Mouse (Mus musculus) small intestine, adult 2 months (tissue): Measurements from ENCODE around the gene Amigo1. TPM values are rescaled to one million over a fixed set of nuclear protein-coding genes. Genes with fewer than 3 reads are reported as not detected.
A peak's percentile ranks its signal among the peaks of the same experiment; 100 is the strongest.

Experiments
- H3K27ac ChIP-seq: fragments of 200-500 bp; 2 replicates; pipeline ENCODE4 v1.5.1; 2012; ENCODE audit warnings: low read depth, low read length, control low read depth, inconsistent platforms; ENCODE audit not compliant: insufficient read depth
- H3K27me3 ChIP-seq: fragments of 200-500 bp; 2 replicates; pipeline ENCODE4 v1.6.1; 2012; ENCODE audit warnings: mild to moderate bottlenecking, moderate library complexity, low read length, inconsistent platforms; ENCODE audit not compliant: control insufficient read depth, insufficient read depth
- H3K36me3 ChIP-seq: fragments of 200-500 bp; 2 replicates; pipeline ENCODE4 v1.6.1; 2012; ENCODE audit warnings: mild to moderate bottlenecking, low read length, control low read depth, inconsistent platforms; ENCODE audit not compliant: control insufficient read depth, insufficient read depth
- H3K4me1 ChIP-seq: fragments of 200-500 bp; 2 replicates; pipeline ENCODE4 v1.6.1; 2012; ENCODE audit warnings: low read length, inconsistent platforms, mixed read lengths; ENCODE audit not compliant: control insufficient read depth, insufficient read depth, insufficient read length
- H3K4me3 ChIP-seq: fragments of 200-500 bp; 2 replicates; pipeline ENCODE4 v1.5.1; 2012; ENCODE audit warnings: low read depth, mild to moderate bottlenecking, control low read depth, inconsistent platforms, low read length, moderate library complexity
- CTCF ChIP-seq: fragments of 200-500 bp; IDR thresholded peaks from 2 replicates; pipeline ENCODE4 v1.5.1; 2012; ENCODE audit warnings: low read depth, mild to moderate bottlenecking, control low read depth, inconsistent platforms, low read length, moderate library complexity, mixed read lengths; ENCODE audit not compliant: insufficient replicate concordance, insufficient read length; ENCODE audit errors: extremely low read depth
- POLR2A ChIP-seq: fragments of 200-500 bp; IDR thresholded peaks from 2 replicates; pipeline ENCODE4 v1.6.1; 2012; ENCODE audit warnings: low read depth, mild to moderate bottlenecking, control low read depth, inconsistent platforms, low read length, moderate library complexity
- WGBS: fragments of 180-500 bp; shearing (Covaris S2); methylation state at CpG from one replicate; pipeline ENCODE4 v1.1.7; 2018; 5-methylcytosine and 5-hydroxymethylcytosine counted together
- polyA plus RNA-seq: library from polyadenylated mRNA; depleted of rRNA; stranded (reverse); fragments of >200 nt; gene quantifications from 2 replicates; pipeline ENCODE4 v1.2.3, GENCODE M21; 2012

Gene Amigo1
- polyA plus RNA-seq, 1 experiment, result 17.6 TPM

DNA sequence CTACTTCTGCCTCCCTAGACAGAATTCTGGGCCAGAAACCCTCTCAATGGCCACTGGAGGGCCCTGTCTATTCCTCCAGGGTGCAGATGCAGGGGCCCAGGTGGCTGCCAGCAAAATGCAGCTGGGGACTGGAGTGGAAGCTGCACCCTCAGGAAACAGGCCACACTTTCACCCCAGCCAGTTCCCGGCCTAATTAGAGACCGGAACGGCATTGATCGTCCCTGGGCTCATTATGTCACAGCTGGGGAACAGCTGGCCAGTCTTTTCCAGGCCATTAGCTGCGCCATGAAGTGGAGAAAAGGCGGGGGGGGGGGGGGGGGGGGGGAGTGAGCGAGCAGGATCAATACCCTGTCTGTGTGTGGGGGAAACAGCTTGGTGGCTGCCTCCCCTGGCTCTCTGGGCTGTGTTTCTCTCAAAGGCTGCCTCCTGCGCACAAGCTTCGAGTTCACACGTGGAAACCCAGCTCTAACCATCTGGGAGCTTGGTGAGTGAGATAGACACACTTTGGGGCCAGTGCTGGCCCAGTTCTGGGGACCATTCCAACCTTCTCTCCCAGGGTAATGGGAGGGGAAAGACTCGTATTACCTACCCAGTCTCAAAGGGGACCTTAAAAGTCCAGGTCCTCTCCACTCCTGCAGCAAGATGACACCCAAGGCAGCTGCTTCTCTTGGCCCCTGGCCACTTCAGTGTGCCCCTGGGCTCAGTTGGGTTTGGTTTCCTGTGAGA lies 19.5 kb upstream of the Amigo1 start:
- Histone ChIP-seq H3K27ac (no peak overlapping the region), H3K4me3 (no peak overlapping the region), H3K4me1 (peaks cover 9% of the 10 kb centered on the region), H3K27me3 (no peaks in the 10 kb centered on the region), H3K36me3 (no peaks in the 10 kb centered on the region)
- 46% methylated on average over 11 of the region's 11 CpGs for WGBS
- TF ChIP-seq CTCF (no peak), POLR2A (no peak)

DNA sequence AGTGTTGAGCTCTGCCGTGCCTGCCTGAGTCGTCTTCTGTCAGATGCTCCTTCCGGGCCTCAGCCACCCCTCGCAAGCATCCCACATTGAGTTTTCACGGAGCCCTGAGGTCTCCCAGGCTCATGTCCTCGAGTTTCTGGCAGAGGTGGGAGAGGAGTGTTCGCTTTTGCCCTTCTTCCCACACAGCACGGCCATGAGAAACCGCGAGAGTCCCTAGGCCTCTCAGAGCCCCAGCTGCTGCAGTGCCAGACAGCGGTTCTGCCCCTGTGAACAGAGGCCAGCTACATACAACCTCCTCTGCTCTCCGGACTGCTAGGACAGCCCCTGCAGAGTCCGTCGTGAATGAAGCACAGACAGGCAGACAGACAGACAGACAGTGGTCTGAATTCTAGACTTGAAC lies 18.6 kb upstream of the Amigo1 start:
- 71% methylated on average over 14 of the region's 14 CpGs for WGBS
- no peak overlapping the region for H3K27ac ChIP-seq
- no peaks in the 10 kb centered on the region for H3K36me3 ChIP-seq
- H3K4me1 ChIP-seq, result peaks cover 9% of the 10 kb centered on the region
- no peaks in the 10 kb centered on the region for H3K27me3 ChIP-seq
- no peak overlapping the region for H3K4me3 ChIP-seq
- TF ChIP-seq CTCF, result no peak
- no peak for TF ChIP-seq POLR2A

DNA sequence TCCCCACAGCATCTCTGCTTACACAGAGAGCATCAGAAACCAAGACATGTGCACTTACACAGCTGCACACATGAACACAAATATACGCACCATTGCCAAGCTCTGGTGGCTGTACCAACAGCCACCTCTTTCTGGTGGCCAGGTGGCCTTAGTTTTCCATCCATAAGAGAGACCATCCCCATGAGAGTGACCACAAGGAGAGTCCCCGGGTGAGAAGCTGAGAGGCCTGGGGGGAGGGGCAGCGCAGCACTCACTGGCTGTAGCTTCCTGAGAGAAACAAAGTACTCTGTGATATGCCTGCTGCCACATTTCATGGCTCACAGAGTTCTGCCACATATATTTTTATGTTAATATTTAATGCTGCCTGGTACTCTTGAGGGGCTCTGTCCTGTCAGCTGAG lies 16.9 kb upstream of the Amigo1 start:
- TF ChIP-seq POLR2A (no peak), CTCF (no peak)
- H3K4me1 ChIP-seq, result peaks cover 9% of the 10 kb centered on the region
- H3K36me3 ChIP-seq, result no peaks in the 10 kb centered on the region
- no peak overlapping the region for H3K27ac ChIP-seq
- no peaks in the 10 kb centered on the region for H3K27me3 ChIP-seq
- no peak overlapping the region for H3K4me3 ChIP-seq
- 72% methylated on average over 3 of the region's 3 CpGs for WGBS

- Histone ChIP-seq H3K36me3 (no peaks in the 10 kb centered on the region), H3K4me3 (no peak overlapping the region), H3K27me3 (no peaks in the 10 kb centered on the region), H3K27ac (no peak overlapping the region), H3K4me1 (no peaks in the 10 kb centered on the region)
- TF ChIP-seq POLR2A (no peak), CTCF (no peak)
- 55% methylated on average over 14 of the region's 14 CpGs for whole genome bisulfite sequencing
Measured at GRCm38 (mm10) chr3:108174672-108175531, 11.2 kb upstream of the Amigo1 start.

GRCm38 (mm10) chr3:108178756-108179715 lies 7.1 kb upstream of the Amigo1 start:
- Histone ChIP-seq H3K4me1 (no peaks in the 10 kb centered on the region), H3K4me3 (no peak overlapping the region), H3K27ac (no peak overlapping the region), H3K36me3 (no peaks in the 10 kb centered on the region), H3K27me3 (no peaks in the 10 kb centered on the region)
- TF ChIP-seq CTCF, result peak; percentile 15; the same call in 1 of the 2 replicates
- no peak for TF ChIP-seq POLR2A
- 49% methylated on average over 7 of the region's 7 CpGs for WGBS

DNA sequence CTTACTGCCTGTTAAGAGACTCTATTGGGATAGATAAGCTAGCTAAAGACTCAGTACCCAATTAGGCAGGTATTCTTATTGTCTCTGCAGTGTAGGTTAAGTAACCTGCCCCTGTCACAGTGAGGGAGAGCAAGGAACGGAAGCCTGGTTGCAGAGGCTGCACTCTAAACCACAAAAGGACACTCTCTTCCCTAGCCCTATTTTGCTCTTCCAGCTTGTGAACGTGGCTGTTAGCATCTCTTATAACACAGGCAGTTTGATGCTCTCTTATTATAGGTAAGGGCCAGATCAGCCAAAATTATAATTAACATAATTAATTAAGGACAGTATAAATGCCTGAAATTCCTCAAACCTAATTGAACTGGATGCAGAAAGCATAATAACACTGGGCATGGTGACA lies 5.6 kb upstream of the Amigo1 start:
- Histone ChIP-seq H3K27ac (no peak overlapping the region), H3K4me1 (no peaks in the 10 kb centered on the region), H3K4me3 (no peak overlapping the region), H3K36me3 (no peaks in the 10 kb centered on the region), H3K27me3 (no peaks in the 10 kb centered on the region)
- no peak for TF ChIP-seq CTCF
- TF ChIP-seq POLR2A, result no peak
- 69% methylated on average over 2 of the region's 2 CpGs for WGBS
